Mouse (Mus musculus): Measurements from ENCODE around the gene Wdr46.

- TF ChIP-seq CTCF (IDR thresholded peaks at IDR 0.05) (no peak), EP300 (IDR thresholded peaks at IDR 0.05; ENCODE audit: insufficient read depth, low read depth, low read length) (no peak), POLR2A (IDR thresholded peaks at IDR 0.05; ENCODE audit: insufficient read depth, low read depth, low read length) (no peak)
These were observed 24.2 kb upstream of the Wdr46 start for GRCm38 (mm10) chr17:33916294-33916693.

Measured in heart, adult 2 months (tissue).